Mouse (Mus musculus) limb, embryonic 11.5 days (tissue): ENCODE measurements around the gene Plcb3. TPM values are rescaled to one million over a fixed set of nuclear protein-coding genes. Genes with fewer than 3 reads are reported as not detected.
A peak's percentile ranks its signal among the peaks of the same experiment; 100 is the strongest.
"Not testable (repeated sequence)": the region's sequence is repeated elsewhere in the genome, so short reads cannot be mapped to it uniquely, and the experiment has no call there.

Experiments
- ATAC-seq: fragments of 200-750 bp; cut with Nextera tagmentation; 2 replicates; pipeline ENCODE4 v1.8.0; 2017; ENCODE audit warnings: low read depth; ENCODE audit not compliant: insufficient number of reproducible peaks, low FRiP score, low TSS enrichment
- DNase-seq: peaks from one replicate; pipeline ENCODE4 v3.0.0-alpha.2; 2015; ENCODE audit warnings: low spot score
- H3K27ac ChIP-seq: fragments of 300-500 bp; sonication (generic); replicated peaks from 2 replicates; pipeline ENCODE4 v1.5.1; 2014; ENCODE audit warnings: low read depth, mild to moderate bottlenecking, low read length
- H3K27me3 ChIP-seq: fragments of 300-500 bp; sonication (generic); 2 replicates; pipeline ENCODE4 v1.6.1; 2014; ENCODE audit warnings: mild to moderate bottlenecking, low read length, mixed read lengths; ENCODE audit not compliant: control insufficient read depth, insufficient read depth
- H3K36me3 ChIP-seq: fragments of 300-500 bp; sonication (generic); 2 replicates; pipeline ENCODE4 v1.6.1; 2014; ENCODE audit warnings: mild to moderate bottlenecking, low read length, moderate library complexity, mixed read lengths; ENCODE audit not compliant: control insufficient read depth, insufficient read depth
- H3K4me1 ChIP-seq: fragments of 300-500 bp; sonication (generic); 2 replicates; pipeline ENCODE4 v1.6.1; 2014; ENCODE audit warnings: low read length, mixed read lengths; ENCODE audit not compliant: control insufficient read depth, insufficient read depth
- H3K4me2 ChIP-seq: fragments of 300-500 bp; sonication (generic); 2 replicates; pipeline ENCODE4 v1.6.1; 2014; ENCODE audit warnings: low read depth, mild to moderate bottlenecking, moderate library complexity; ENCODE audit not compliant: severe bottlenecking
- H3K4me3 ChIP-seq: fragments of 300-500 bp; sonication (generic); 2 replicates; pipeline ENCODE4 v1.5.1; 2014; ENCODE audit warnings: low read depth, low read length
- H3K9ac ChIP-seq: fragments of 300-500 bp; sonication (generic); 2 replicates; pipeline ENCODE4 v1.6.1; 2014; ENCODE audit warnings: mild to moderate bottlenecking, low read length
- H3K9me3 ChIP-seq: fragments of 300-500 bp; sonication (generic); 2 replicates; pipeline ENCODE4 v1.6.1; 2016; ENCODE audit warnings: low read length; ENCODE audit not compliant: control insufficient read depth
- WGBS: fragments of 180-500 bp; shearing (Covaris S2); extraction: QIAGEN DNeasy Blood & Tissue Kit; methylation state at CpG from one replicate; pipeline ENCODE4 v1.1.7; 2014; 5-methylcytosine and 5-hydroxymethylcytosine counted together
- polyA plus RNA-seq: library from polyadenylated mRNA; unstranded; fragments of >200 nt; fragmentation: Nextera tagmentation; extraction: Ambion mirVana; gene quantifications from 2 replicates; pipeline ENCODE4 v1.2.1, GENCODE M21; 2014

Gene Plcb3
- polyA plus RNA-seq, 1 experiment from 2014 or later = 24.4 TPM

DNA sequence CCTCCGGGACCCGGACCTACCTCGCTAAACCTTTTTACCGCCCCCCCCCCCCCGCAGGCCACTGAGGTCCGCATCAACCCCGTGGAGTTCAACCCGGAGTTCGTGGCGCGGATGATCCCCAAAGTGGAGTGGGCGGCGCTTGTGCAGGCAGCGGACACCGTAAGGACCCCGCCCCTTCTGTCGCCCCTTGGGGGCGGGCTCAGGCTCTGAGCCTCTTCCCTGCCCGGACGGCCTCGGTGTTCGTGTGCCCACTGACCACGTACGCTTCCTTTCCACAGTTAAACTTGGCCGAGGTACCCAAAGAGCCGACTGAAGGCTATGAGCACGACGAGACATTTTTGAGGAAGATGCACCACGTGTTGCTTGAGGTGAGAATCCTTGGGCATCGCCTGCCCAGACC, 66.0 kb downstream of the Plcb3 start:
- ATAC-seq = peak; percentile 16
- peaks cover 15% of the 10 kb centered on the region for H3K36me3 ChIP-seq
- H3K27ac ChIP-seq = peak overlapping the region; percentile 98

DNA sequence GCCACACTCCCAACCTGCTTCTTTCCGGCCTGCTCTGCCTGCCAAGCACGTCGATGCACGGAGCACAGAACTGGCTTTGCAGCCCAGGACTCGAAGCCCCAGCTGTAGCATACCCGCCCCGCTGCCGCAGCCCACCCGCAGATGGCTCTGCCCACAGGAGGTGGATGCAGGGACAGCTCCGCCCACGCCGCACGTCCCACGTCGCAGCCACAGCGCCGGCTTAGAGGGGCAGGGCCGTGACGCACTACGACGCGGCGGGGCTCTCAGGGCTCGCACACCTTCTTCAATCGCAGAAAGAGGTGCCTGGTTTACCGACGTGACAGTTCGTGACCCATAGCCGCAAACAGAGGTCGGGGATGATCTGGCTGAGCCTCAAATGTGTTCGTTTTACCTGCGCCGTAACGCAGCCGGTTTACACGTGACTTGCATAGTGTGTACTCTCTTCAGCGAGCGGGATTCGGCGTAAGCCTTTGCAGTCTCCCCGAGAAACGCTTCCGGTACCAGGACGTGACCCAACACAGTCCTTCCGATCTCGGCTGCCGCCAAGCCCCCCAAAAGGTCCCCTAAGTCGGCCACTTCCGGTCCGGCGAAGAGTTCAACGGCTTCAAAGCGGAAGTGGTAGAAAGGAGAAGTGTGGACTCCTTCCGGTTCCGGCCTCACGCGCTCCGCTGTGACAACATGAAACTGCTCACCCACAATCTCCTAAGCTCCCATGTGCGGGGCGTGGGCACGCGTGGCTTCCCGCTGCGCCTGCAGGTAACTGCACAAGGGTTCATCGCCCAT, 66.6 kb downstream of the Plcb3 start, which contains the start of the genes Trmt112 and Prdx5:
Gene Trmt112, plus strand, starts transcription at position 192 of the 783 bp plus-strand sequence.
Gene Prdx5, minus strand, starts transcription at position 600 of the 783 bp plus-strand sequence.
- H3K9ac ChIP-seq = peak within 1 kb of the TSS; percentile 67
- H3K4me1 ChIP-seq = peaks cover 13% of the 10 kb centered on the region; the same call in 1 of the 2 replicates
- no peaks in the 10 kb centered on the region for H3K9me3 ChIP-seq
- no peaks in the 10 kb centered on the region for H3K27me3 ChIP-seq
- ATAC-seq (peak; percentile 90), DNase-seq (peak; percentile 93)
- H3K36me3 ChIP-seq = peaks cover 15% of the 10 kb centered on the region
- peak within 1 kb of the TSS; percentile 98 for H3K27ac ChIP-seq
- peak within 1 kb of the TSS; percentile 80 for H3K4me2 ChIP-seq
- under 1% methylated on average over 65 of the region's 65 CpGs for WGBS
- H3K4me3 ChIP-seq = peak within 1 kb of the TSS; percentile 60

More for the DNA sequence above, 66.0 kb downstream of the Plcb3 start:
- peak overlapping the region; percentile 60 for H3K4me3 ChIP-seq
- H3K27me3 ChIP-seq, H3K9me3 ChIP-seq: not testable (repeated sequence)
- H3K4me2 ChIP-seq = peak overlapping the region; percentile 80
- H3K4me1 ChIP-seq = peaks cover 13% of the 10 kb centered on the region; the same call in 1 of the 2 replicates
- peak; percentile 62 for DNase-seq
- H3K9ac ChIP-seq = peak overlapping the region; percentile 67
- under 1% methylated on average over 30 of the region's 30 CpGs for WGBS

DNA sequence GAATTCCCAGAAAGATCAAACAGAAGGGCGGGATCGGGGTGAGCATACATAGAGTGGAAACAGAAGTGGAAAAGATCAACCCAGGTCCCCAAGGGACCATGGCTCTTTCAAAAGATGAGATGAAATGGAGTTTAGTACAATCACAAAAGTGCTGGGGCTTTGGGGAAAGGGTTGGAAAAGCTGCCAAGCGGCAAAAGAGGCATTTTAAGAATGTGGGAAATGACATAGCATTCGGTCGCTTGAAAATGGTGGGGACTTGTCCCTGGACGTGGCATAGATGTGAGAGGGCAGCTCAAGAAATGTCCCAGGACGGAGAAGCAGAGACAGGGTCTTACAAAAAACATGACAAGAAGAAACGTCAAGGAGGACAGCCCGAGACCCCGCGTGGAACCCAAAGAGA, 67.2 kb downstream of the Plcb3 start:
- H3K27ac ChIP-seq = peak overlapping the region; percentile 98; the same call in 1 of the 2 replicates
- ATAC-seq = no peak; the same call in 1 of the 2 replicates
- H3K9ac ChIP-seq = peak overlapping the region; percentile 67
- H3K27me3 ChIP-seq = no peaks in the 10 kb centered on the region
- no peak for DNase-seq
- WGBS = 9% methylated on average over 11 of the region's 11 CpGs
- peaks cover 13% of the 10 kb centered on the region; the same call in 1 of the 2 replicates for H3K4me1 ChIP-seq
- peak overlapping the region; percentile 60 for H3K4me3 ChIP-seq
- H3K36me3 ChIP-seq = peaks cover 15% of the 10 kb centered on the region
- no peaks in the 10 kb centered on the region for H3K9me3 ChIP-seq
- peak overlapping the region; percentile 80 for H3K4me2 ChIP-seq

DNA sequence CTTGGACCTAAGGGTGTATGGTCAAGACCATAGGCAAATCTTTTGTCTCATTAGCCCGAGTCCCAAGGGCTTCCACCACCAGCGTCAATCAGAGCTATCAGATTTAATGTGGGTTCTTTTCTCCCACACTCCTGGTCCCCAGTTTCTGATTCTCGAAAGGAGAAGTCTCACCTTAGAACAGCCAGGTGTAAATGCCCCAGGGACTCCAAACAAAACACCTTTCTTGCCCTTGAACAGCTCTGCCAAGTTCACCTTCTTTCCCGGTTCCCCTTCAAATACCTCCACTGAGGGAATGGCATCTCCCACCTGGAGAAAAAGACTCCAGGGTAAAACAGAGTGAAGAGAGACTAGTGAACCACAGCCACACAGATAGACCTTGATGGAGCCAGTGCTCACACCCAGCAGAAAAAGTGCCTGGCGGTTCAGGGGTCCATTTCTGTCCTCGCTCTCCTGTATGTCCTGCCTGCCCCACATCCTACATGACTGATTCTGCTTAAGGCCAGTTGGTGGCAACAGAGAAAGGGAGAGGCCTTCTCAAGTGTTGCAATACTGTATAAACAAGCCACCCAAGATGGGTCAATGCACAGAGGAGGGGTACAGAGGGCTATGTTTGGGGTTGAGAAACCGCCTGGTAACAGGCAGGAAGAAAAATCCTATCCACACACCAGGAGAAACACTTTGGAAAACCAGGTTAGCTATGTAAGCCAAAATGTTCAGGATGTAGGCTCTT, 68.3 kb downstream of the Plcb3 start:
- H3K27me3 ChIP-seq = no peaks in the 10 kb centered on the region
- 87% methylated on average over 7 of the region's 7 CpGs for WGBS
- peaks cover 13% of the 10 kb centered on the region for H3K36me3 ChIP-seq
- H3K4me3 ChIP-seq = no peak overlapping the region
- ATAC-seq = no peak
- peaks cover 13% of the 10 kb centered on the region; the same call in 1 of the 2 replicates for H3K4me1 ChIP-seq
- H3K9ac ChIP-seq = no peak overlapping the region
- no peak overlapping the region; the same call in 1 of the 2 replicates for H3K4me2 ChIP-seq
- no peak for DNase-seq
- no peak overlapping the region for H3K27ac ChIP-seq
- H3K9me3 ChIP-seq = no peaks in the 10 kb centered on the region

DNA sequence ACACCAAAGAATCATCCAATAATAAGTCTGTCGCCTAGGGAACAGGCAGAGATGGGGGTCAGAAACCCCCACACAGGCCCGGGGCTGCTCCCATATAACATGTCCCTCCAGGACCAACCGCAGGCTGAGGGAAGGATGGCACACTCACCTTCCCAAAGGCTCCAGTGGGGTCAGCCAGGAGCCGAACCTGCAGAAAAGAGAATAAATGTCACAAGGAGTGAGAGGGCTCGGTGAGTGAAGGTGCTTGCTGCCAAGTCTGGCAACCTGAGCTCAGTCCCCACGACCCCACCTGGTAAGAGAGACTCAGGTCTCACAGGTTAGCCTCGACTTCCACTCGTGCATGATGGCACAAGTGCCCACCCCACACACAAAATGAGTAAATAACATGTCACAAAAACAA, 69.2 kb downstream of the Plcb3 start:
- H3K4me2 ChIP-seq = no peak overlapping the region
- DNase-seq (no peak), ATAC-seq (no peak)
- H3K27me3 ChIP-seq = no peaks in the 10 kb centered on the region
- no peak overlapping the region for H3K9ac ChIP-seq
- H3K4me1 ChIP-seq = peaks cover 13% of the 10 kb centered on the region; the same call in 1 of the 2 replicates
- H3K36me3 ChIP-seq = peaks cover 11% of the 10 kb centered on the region; the same call in 1 of the 2 replicates
- H3K9me3 ChIP-seq = no peaks in the 10 kb centered on the region
- no peak overlapping the region for H3K27ac ChIP-seq
- H3K4me3 ChIP-seq = no peak overlapping the region
- 85% methylated on average over 8 of the region's 8 CpGs for WGBS

DNA sequence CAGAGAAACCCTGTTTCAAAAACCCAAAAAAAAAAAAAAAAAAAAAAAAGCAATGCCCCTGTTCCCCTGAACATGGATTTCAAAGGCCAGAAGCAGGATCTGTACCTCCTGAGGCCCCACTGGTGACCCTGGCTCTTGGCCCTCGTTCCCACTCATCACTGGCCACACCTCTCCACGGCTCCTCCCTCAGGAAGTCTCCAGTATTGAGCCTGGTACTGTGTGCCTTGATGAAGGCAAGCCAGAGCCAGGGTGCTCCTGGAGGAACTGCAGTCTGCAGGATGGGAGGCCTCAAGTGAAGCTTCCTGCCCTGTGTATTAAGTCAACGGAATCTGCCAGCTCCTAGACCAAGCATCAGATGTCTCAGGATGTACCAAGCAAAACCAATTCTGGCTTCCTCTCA, 70.1 kb downstream of the Plcb3 start:
- no peak overlapping the region for H3K27ac ChIP-seq
- H3K27me3 ChIP-seq = no peaks in the 10 kb centered on the region
- peaks cover 11% of the 10 kb centered on the region; the same call in 1 of the 2 replicates for H3K4me1 ChIP-seq
- H3K9ac ChIP-seq = no peak overlapping the region
- 93% methylated on average over 3 of the region's 3 CpGs for WGBS
- H3K4me2 ChIP-seq = no peak overlapping the region
- no peaks in the 10 kb centered on the region for H3K9me3 ChIP-seq
- no peak overlapping the region for H3K4me3 ChIP-seq
- DNase-seq = no peak
- peaks cover 3% of the 10 kb centered on the region; the same call in 1 of the 2 replicates for H3K36me3 ChIP-seq
- no peak for ATAC-seq

DNA sequence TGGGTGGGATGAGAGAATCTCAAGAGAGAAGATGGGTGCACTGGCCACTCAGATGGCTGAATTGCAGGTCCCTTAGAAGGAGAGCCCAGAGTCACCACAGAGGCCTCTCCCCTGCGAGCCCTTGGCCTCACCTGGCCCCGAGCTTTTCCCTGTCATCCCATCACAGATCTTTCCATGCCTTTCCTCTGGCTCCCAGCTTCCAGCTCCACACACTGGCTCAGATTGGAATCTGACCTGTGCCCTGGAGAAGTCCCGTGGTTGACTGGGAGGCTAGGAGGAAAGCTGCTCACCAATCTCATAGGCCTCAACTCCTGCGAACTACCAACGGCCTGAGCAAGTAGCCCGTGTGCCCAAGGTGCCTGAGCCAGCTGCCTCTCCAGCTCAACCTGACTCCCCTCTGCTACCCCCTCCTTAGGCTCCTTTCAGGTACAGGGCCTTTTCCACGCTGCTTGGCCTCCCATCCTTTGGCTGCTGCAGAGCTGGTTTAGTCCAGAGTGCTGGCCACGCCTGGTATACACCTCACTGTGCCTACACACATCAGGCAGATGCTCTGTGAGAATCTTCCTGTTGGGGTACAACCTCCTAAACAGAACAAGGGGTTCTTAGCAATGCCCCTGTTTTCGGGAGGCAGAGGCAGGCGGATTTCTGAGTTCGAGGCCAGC, 70.6 kb downstream of the Plcb3 start:
- Histone ChIP-seq H3K9ac (no peak overlapping the region), H3K36me3 (peaks cover 3% of the 10 kb centered on the region; the same call in 1 of the 2 replicates), H3K4me3 (no peak overlapping the region), H3K9me3 (no peaks in the 10 kb centered on the region), H3K27ac (no peak overlapping the region), H3K4me2 (no peak overlapping the region), H3K4me1 (peaks cover 7% of the 10 kb centered on the region; the same call in 1 of the 2 replicates), H3K27me3 (no peaks in the 10 kb centered on the region)
- DNase-seq (no peak), ATAC-seq (no peak)
- 88% methylated on average over 11 of the region's 11 CpGs for WGBS

DNA sequence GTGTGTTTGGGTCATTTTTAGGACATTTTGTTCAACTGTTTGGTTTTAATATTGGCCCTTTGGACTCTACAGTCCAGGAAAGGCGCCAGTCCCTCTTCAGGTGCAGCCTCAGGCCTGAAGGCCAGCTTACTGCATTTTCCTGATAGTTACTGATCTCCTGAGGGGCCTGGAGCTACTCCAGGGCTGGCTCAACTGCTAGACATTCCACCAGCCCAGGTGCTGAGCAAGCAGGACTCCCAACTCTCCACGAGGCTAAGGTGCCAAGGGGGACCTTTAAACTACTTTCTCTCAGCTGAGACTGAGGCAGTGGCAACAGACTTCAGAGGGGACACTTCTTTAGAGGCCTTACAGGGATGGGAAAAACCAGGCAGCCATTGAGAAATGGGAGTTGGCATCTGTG, 71.4 kb downstream of the Plcb3 start:
- WGBS = 88% methylated on average over 2 of the region's 2 CpGs
- Histone ChIP-seq H3K4me2 (no peak overlapping the region), H3K36me3 (peaks cover 3% of the 10 kb centered on the region; the same call in 1 of the 2 replicates), H3K9ac (no peak overlapping the region), H3K4me1 (peaks cover 7% of the 10 kb centered on the region; the same call in 1 of the 2 replicates), H3K9me3 (peaks cover 2% of the 10 kb centered on the region; the same call in 1 of the 2 replicates), H3K27me3 (no peaks in the 10 kb centered on the region), H3K27ac (no peak overlapping the region), H3K4me3 (no peak overlapping the region)
- DNase-seq = no peak
- no peak for ATAC-seq
